Mouse (Mus musculus) E14TG2a.4 (cell line): ENCODE data around the gene Uchl3.

Experiments used
- H3K27me3 ChIP-seq: 2 replicates; pipeline ENCODE4 v1.6.1; 2014; ENCODE audit warnings: low read length, control low read depth; ENCODE audit not compliant: insufficient read depth
- H3K36me3 ChIP-seq: 2 replicates; pipeline ENCODE4 v1.6.1; 2014; ENCODE audit warnings: low read length, control low read depth; ENCODE audit not compliant: insufficient read depth
- H3K4me1 ChIP-seq: replicated peaks from 2 replicates; pipeline ENCODE4 v1.6.1; 2014; ENCODE audit warnings: low read depth, low read length, control low read depth
- H3K4me3 ChIP-seq: replicated peaks from 2 replicates; pipeline ENCODE4 v1.5.1; 2014; ENCODE audit warnings: mild to moderate bottlenecking, low read length
- H3K9me3 ChIP-seq: 2 replicates; pipeline ENCODE4 v1.6.1; 2014; ENCODE audit warnings: low read length, control low read depth
- CTCF ChIP-seq: conservative IDR thresholded peaks from 2 replicates; pipeline ENCODE4 v1.5.1; 2014; ENCODE audit warnings: low read length
- NANOG ChIP-seq: IDR thresholded peaks from 2 replicates; pipeline ENCODE4 v1.6.1; 2014; ENCODE audit warnings: borderline replicate concordance, low read length, mixed read lengths
- POU5F1 ChIP-seq: IDR thresholded peaks from 2 replicates; pipeline ENCODE4 v1.6.1; 2014; ENCODE audit warnings: low read length, borderline replicate concordance

The Uchl3 gene

DNA sequence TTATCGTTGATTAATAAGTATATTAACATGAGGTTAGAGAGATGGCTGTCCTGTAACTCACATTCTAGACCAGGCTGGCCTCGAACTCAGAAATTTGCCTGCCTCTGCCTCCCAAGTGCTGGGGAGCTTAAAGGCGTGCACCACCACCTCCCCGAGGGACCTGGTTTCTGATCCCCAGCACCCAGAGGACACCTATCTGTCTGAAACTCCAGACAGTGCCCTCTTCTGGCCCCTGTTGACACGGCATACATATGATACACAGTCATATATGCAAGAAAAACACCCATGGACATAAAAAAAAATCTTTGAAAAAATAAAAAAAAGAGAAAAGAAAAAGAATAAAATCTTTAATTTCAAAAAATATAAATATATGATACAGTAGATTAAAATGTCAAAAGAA lies 36.1 kb upstream of the Uchl3 start:
- H3K27me3 ChIP-seq, result peaks cover 29% of the 10 kb centered on the region
- H3K4me3 ChIP-seq, result no peak overlapping the region
- no peaks in the 10 kb centered on the region for H3K9me3 ChIP-seq
- no peaks in the 10 kb centered on the region for H3K36me3 ChIP-seq
- no peak for TF ChIP-seq CTCF
- TF ChIP-seq POU5F1, result no peak
- no peak for TF ChIP-seq NANOG
- H3K4me1 ChIP-seq, result peaks cover 12% of the 10 kb centered on the region

DNA sequence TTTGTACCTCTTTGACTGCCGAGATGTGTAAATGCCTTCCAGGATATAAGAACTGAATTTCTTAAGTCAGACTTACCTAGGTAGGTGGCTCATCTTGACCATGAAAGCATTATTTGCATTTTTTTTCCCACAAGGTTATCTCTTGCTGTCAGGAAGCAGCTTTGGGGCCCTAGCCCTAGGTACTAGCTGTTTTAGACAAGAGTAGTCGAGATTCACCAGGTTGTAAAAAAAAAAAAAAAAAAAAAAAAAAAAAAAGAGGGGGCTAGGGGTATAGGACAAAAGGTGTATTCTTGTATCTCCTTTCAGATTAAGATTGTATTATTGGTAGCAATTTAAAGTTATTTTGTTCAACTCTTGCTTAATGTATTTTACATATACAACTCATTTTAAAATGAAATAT lies 23.2 kb upstream of the Uchl3 start:
- Histone ChIP-seq H3K4me1 (no peaks in the 10 kb centered on the region), H3K9me3 (no peaks in the 10 kb centered on the region), H3K4me3 (no peak overlapping the region), H3K36me3 (peaks cover 27% of the 10 kb centered on the region), H3K27me3 (no peaks in the 10 kb centered on the region)
- TF ChIP-seq NANOG, result no peak
- TF ChIP-seq CTCF, result no peak
- TF ChIP-seq POU5F1, result no peak

DNA sequence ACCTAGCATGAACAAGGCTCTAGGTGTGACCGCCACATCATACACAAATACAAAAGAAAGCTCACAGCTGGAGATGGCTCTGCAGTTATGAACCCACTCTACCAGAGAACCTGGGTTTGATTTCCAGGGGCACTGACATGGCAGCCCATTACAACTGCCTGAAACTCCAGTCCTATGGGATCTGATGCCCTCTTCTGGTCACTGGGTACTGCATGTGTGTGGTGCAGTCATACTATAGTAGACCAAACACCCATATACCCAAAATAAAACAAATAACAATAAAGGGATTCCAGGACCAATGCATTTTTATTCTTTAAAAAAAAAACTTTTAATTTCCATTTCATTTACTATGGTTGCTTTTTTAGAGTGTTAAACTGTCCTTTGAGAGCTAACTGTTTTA lies 18.0 kb upstream of the Uchl3 start:
- Histone ChIP-seq H3K4me1 (peaks cover 14% of the 10 kb centered on the region), H3K9me3 (no peaks in the 10 kb centered on the region), H3K36me3 (peaks cover 30% of the 10 kb centered on the region), H3K4me3 (no peak overlapping the region), H3K27me3 (no peaks in the 10 kb centered on the region)
- TF ChIP-seq POU5F1, result no peak
- TF ChIP-seq CTCF, result no peak

DNA sequence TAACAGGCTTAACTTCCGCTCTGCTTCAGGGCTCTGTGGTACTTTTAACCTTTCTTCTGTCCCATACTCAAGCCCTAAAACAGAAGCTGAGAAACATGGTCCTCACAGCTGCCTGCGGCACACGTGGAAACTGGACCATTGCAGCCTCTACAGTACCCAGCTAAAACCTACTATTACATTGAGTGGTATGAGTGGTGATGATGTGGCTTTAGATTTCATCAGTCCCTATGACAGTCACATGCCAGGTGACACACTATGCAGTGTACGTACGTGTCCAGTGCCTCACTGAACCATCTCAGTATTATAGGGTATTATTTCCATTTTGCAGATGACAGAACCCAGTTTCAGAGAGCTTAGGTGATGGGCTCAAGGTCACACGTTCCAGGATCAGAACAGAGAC lies 16.4 kb upstream of the Uchl3 start:
- Histone ChIP-seq H3K4me1 (peaks cover 16% of the 10 kb centered on the region), H3K4me3 (no peak overlapping the region), H3K36me3 (peaks cover 30% of the 10 kb centered on the region), H3K9me3 (no peaks in the 10 kb centered on the region), H3K27me3 (no peaks in the 10 kb centered on the region)
- TF ChIP-seq CTCF (no peak), NANOG (no peak), POU5F1 (no peak)

- H3K36me3 ChIP-seq, result peaks cover 6% of the 10 kb centered on the region
- no peaks in the 10 kb centered on the region for H3K9me3 ChIP-seq
- H3K27me3 ChIP-seq, result no peaks in the 10 kb centered on the region
- H3K4me3 ChIP-seq, result peak within 1 kb of the TSS; percentile 95
- H3K4me1 ChIP-seq, result peaks cover 16% of the 10 kb centered on the region
- no peak for TF ChIP-seq POU5F1
- no peak for TF ChIP-seq NANOG
- TF ChIP-seq CTCF, result no peak
These were observed 13.5 kb upstream of the Uchl3 start, which contains the start of gene Commd6 for GRCm38 (mm10) chr14:101640153-101640843. TSS of gene Commd6 (minus strand) at chr14:101640686.

GRCm38 (mm10) chr14:101644948-101645347 lies 8.8 kb upstream of the Uchl3 start:
- H3K27me3 ChIP-seq, result 0 out of 2 replicates have a peak, but pooled peaks cover 3% of the 10 kb centered on the region
- no peaks in the 10 kb centered on the region for H3K9me3 ChIP-seq
- TF ChIP-seq POU5F1 (no peak), CTCF (no peak), NANOG (no peak)
- H3K4me1 ChIP-seq, result 0 out of 2 replicates have a peak, but pooled peaks cover 3% of the 10 kb centered on the region
- H3K4me3 ChIP-seq, result no peak overlapping the region
- H3K36me3 ChIP-seq, result no peaks in the 10 kb centered on the region

DNA sequence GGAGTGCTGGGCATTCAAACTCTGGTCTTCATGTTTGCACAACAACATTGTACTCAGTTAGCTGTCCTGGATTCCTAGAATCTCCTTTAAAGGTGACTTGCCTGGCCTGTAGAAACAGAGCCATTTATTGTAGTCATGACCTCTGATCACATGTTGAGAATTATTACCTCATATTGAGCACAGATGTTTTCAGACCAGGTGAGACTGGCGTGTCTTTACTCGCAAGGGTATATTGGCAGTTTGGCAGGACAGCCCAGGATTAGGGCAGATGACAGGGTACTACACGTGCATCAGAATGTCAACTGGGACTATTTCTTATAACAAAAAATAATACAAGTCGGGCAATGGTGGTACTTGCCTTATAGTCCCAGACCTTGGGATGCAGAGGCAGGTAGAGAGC lies 3.2 kb upstream of the Uchl3 start:
- no peaks in the 10 kb centered on the region for H3K36me3 ChIP-seq
- H3K9me3 ChIP-seq, result no peaks in the 10 kb centered on the region
- H3K4me3 ChIP-seq, result no peak overlapping the region
- H3K4me1 ChIP-seq, result peaks cover 17% of the 10 kb centered on the region
- 0 out of 2 replicates have a peak, but pooled peaks cover 3% of the 10 kb centered on the region for H3K27me3 ChIP-seq
- TF ChIP-seq CTCF (no peak), NANOG (no peak), POU5F1 (no peak)

GRCm38 (mm10) chr14:101652571-101652970 lies 1.2 kb upstream of the Uchl3 start:
- peaks cover 4% of the 10 kb centered on the region; the same call in 1 of the 2 replicates for H3K36me3 ChIP-seq
- no peak for TF ChIP-seq CTCF
- no peak for TF ChIP-seq POU5F1

GRCm38 (mm10) chr14:101654526-101654909 lies 751 bp downstream of the Uchl3 start:
- Histone ChIP-seq H3K36me3 (peaks cover 17% of the 10 kb centered on the region), H3K4me1 (peaks cover 49% of the 10 kb centered on the region), H3K27me3 (no peaks in the 10 kb centered on the region), H3K4me3 (peak overlapping the region; percentile 100), H3K9me3 (no peaks in the 10 kb centered on the region)
- TF ChIP-seq CTCF (no peak), POU5F1 (no peak), NANOG (no peak)

More at GRCm38 (mm10) chr14:101652571-101652970, 1.2 kb upstream of the Uchl3 start:
- Histone ChIP-seq H3K4me3 (no peak overlapping the region), H3K9me3 (no peaks in the 10 kb centered on the region), H3K4me1 (peaks cover 36% of the 10 kb centered on the region), H3K27me3 (0 out of 2 replicates have a peak, but pooled peaks cover 3% of the 10 kb centered on the region)
